Mouse (Mus musculus) thymus, adult 2 months (tissue): ENCODE results near the gene Tspyl3. TPM values are rescaled to one million over a fixed set of nuclear protein-coding genes. Genes with fewer than 3 reads are reported as not detected.

Experiments
- DNase-seq: peaks from one replicate; pipeline ENCODE4 v3.0.0; 2021
- H3K27ac ChIP-seq: fragments of 200-500 bp; 2 replicates; pipeline ENCODE4 v1.5.1; 2012; ENCODE audit warnings: low read length, control low read depth; ENCODE audit not compliant: control insufficient read depth, insufficient read depth
- H3K27me3 ChIP-seq: fragments of 200-500 bp; 2 replicates; pipeline ENCODE4 v1.6.1; 2012; ENCODE audit warnings: mild to moderate bottlenecking, low read length, moderate library complexity, mixed read lengths; ENCODE audit not compliant: control insufficient read depth, insufficient read depth
- H3K36me3 ChIP-seq: fragments of 200-500 bp; 2 replicates; pipeline ENCODE4 v1.6.1; 2012; ENCODE audit warnings: mild to moderate bottlenecking, low read length, moderate library complexity; ENCODE audit not compliant: control insufficient read depth, insufficient read depth
- H3K4me1 ChIP-seq: fragments of 200-500 bp; replicated peaks from 2 replicates; pipeline ENCODE4 v1.6.1; 2012; ENCODE audit warnings: low read length; ENCODE audit not compliant: control insufficient read depth, insufficient read depth
- H3K4me3 ChIP-seq: fragments of 200-500 bp; 2 replicates; pipeline ENCODE4 v1.5.1; 2012; ENCODE audit warnings: mild to moderate bottlenecking, low read length, control low read depth, moderate library complexity; ENCODE audit not compliant: control insufficient read depth, insufficient read depth
- CTCF ChIP-seq: fragments of 200-500 bp; IDR thresholded peaks from 2 replicates; pipeline ENCODE4 v1.5.1; 2012; ENCODE audit warnings: mild to moderate bottlenecking, control low read depth, low read length, moderate library complexity, borderline replicate concordance; ENCODE audit not compliant: control insufficient read depth, poor library complexity, insufficient read depth; ENCODE audit errors: extremely low read depth
- POLR2A ChIP-seq: fragments of 200-500 bp; IDR thresholded peaks from 2 replicates; pipeline ENCODE4 v1.6.1; 2012; ENCODE audit warnings: mild to moderate bottlenecking, low read length, control low read depth, moderate library complexity; ENCODE audit not compliant: control insufficient read depth, poor library complexity, insufficient read depth; ENCODE audit errors: extremely low read depth
- WGBS: fragments of 180-500 bp; shearing (Covaris S2); methylation state at CpG from one replicate; pipeline ENCODE4 v1.1.7; 2018; 5-methylcytosine and 5-hydroxymethylcytosine counted together
- polyA plus RNA-seq: library from polyadenylated mRNA; depleted of rRNA; stranded (reverse); fragments of >200 nt; gene quantifications from 2 replicates; pipeline ENCODE4 v1.2.3, GENCODE M21; 2012

Tspyl3 gene
- polyA plus RNA-seq, 1 experiment = 45.4 TPM

DNA sequence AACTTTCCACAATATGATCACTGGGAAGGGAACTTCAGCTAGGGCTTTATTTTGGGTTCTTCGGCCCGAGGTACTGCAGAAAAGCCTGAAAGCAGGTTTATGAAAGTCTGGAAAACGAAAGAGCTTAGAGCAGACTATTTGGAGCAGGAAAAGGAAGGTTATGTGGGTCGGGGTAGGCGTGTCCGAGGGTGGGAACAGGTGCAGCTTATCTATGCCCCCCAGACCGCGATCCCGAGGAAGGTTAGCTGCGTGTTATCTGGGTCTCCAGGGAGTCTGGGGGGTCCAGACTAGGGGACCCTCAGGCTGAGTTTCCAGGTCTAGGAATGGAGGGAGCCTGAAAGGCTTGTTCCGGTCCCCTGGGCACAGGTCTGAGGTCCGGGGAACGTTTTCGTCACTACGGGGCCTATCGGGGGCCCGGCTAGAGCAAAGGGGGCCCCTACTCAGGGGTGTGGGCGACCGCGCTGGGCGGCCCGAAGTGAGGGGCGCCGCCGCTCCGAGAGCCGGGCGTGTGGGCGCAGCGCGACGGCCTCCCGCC lies 15.5 kb upstream of the Tspyl3 start:
- H3K27ac ChIP-seq = peak overlapping the region; percentile 52
- peak; percentile 64 for DNase-seq
- WGBS = 1% methylated on average over 33 of the region's 33 CpGs

DNA sequence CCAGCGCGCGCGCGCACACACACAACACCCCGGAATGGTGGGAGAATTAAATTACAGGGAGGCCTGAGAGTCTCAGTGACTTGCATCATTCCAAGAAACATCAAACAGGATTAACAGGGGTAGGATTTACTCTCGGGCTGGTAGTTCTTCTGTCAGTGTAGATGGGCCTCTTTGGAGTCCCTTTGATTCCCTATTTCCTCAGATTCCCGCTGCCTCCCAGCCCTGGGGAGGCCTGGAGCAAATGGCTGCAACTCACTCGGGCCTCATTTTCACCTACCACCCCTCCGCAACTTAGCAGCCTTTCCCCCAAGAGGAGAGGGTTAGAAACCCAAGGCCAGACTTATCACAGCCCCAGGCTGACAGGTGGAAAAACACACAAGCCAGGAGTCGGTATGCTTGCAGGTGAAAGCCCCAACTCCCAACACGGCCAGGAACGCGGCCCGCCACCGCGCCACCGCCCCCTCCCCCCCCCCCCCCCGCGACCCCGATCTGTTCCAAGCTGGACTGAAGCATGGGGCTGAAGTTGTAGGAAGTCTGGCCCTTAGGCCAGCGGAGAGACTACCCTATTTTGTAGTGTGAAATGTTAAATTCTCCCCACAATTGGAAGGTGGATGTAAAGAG lies 14.7 kb upstream of the Tspyl3 start:
- H3K27me3 ChIP-seq = no peaks in the 10 kb centered on the region
- TF ChIP-seq CTCF (no peak), POLR2A (no peak)
- no peak overlapping the region; the same call in 1 of the 2 replicates for H3K27ac ChIP-seq
- peak overlapping the region; percentile 39 for H3K4me3 ChIP-seq
- DNase-seq = no peak
- WGBS = 25% methylated on average over 22 of the region's 22 CpGs
- H3K36me3 ChIP-seq = peaks cover 11% of the 10 kb centered on the region
- H3K4me1 ChIP-seq = peaks cover 11% of the 10 kb centered on the region

More for the DNA sequence above, 15.5 kb upstream of the Tspyl3 start:
- H3K4me1 ChIP-seq = peaks cover 11% of the 10 kb centered on the region
- no peaks in the 10 kb centered on the region for H3K27me3 ChIP-seq
- TF ChIP-seq CTCF (no peak), POLR2A (no peak)
- peak overlapping the region; percentile 68 for H3K4me3 ChIP-seq
- peaks cover 3% of the 10 kb centered on the region for H3K36me3 ChIP-seq

- peaks cover 11% of the 10 kb centered on the region for H3K4me1 ChIP-seq
- no peaks in the 10 kb centered on the region for H3K27me3 ChIP-seq
- 75% methylated on average over 7 of the region's 7 CpGs for WGBS
- DNase-seq = no peak
- H3K27ac ChIP-seq = no peak overlapping the region
- no peak for TF ChIP-seq CTCF
- no peak for TF ChIP-seq POLR2A
- peak overlapping the region; percentile 39; the same call in 1 of the 2 replicates for H3K4me3 ChIP-seq
- H3K36me3 ChIP-seq = peaks cover 19% of the 10 kb centered on the region
These were observed 14.0 kb upstream of the Tspyl3 start for GRCm38 (mm10) chr2:153239021-153239859.

DNA sequence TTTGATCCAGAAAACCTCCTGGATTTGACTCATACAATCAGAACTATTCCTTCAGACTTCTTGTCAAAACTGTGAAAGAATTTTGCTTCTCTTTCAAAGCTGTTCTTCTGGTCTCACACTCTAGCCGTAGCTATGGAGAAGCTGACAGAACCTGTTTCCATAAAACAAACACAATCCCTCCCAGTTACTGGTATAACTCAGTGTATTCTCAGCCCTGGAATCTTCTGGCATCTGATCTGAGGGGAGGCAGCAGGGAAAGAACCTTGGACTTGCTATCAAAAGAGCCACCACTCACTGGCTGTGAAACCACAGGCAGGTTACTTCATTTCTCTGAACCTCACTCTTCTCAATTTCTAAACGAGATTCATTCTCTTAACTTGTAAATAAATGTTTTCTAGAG lies 13.2 kb upstream of the Tspyl3 start:
- no peak overlapping the region for H3K27ac ChIP-seq
- WGBS = 61% methylated on average over 2 of the region's 2 CpGs

GRCm38 (mm10) chr2:153237891-153238290 lies 12.7 kb upstream of the Tspyl3 start:
- peaks cover 32% of the 10 kb centered on the region for H3K36me3 ChIP-seq
- no peak for DNase-seq
- no peak for TF ChIP-seq POLR2A
- no peak for TF ChIP-seq CTCF
- H3K4me3 ChIP-seq = no peak overlapping the region
- WGBS = 87% methylated on average over 4 of the region's 4 CpGs
- H3K27ac ChIP-seq = no peak overlapping the region
- H3K4me1 ChIP-seq = peaks cover 8% of the 10 kb centered on the region
- no peaks in the 10 kb centered on the region for H3K27me3 ChIP-seq

More for the DNA sequence above, 13.2 kb upstream of the Tspyl3 start:
- H3K36me3 ChIP-seq = peaks cover 27% of the 10 kb centered on the region
- H3K4me1 ChIP-seq = peaks cover 9% of the 10 kb centered on the region
- H3K4me3 ChIP-seq = no peak overlapping the region
- no peaks in the 10 kb centered on the region for H3K27me3 ChIP-seq
- no peak for TF ChIP-seq CTCF
- no peak for TF ChIP-seq POLR2A
- no peak for DNase-seq

DNA sequence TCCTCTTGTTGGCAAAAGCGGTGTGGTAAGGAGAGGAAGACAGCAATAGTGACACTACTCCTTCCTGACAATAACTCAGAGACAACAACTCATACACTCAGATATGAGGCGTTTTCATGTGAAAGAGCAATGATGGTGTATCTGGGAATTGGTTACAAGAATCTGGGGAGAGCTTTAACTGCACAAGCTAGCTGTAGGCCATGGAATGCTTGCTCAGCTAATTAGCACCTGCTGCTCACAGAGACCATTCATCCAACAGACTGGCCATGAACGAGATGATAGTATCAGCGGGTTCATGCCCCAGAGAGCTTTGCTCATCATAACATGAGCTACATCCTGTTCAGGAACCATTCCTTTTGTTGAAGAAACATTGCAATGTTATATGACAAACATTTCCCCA lies 12.0 kb upstream of the Tspyl3 start:
- no peak for TF ChIP-seq POLR2A
- TF ChIP-seq CTCF = no peak
- H3K36me3 ChIP-seq = peaks cover 39% of the 10 kb centered on the region
- WGBS = 88% methylated on average over 4 of the region's 4 CpGs
- no peak overlapping the region for H3K4me3 ChIP-seq
- H3K4me1 ChIP-seq = peaks cover 7% of the 10 kb centered on the region
- no peaks in the 10 kb centered on the region for H3K27me3 ChIP-seq
- no peak overlapping the region for H3K27ac ChIP-seq
- DNase-seq = no peak

DNA sequence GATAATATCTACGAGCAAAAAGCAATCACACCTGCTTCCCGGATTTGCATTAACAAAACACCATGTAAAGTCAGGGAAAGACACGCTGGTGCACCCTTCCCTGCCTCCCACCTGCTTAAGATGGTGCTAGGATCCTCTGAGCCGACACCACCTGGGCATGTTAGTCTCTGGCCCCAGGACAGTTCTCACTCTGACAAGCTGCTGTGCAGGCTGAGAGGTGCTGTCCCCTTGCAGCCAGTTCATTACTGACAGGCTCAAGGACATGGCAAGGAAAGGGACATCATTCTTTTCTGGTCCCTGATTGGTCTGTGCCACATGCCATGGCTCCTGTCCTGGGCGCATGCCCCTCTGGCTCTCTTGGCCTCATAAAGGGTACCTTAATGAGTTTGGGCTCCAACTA lies 3.3 kb upstream of the Tspyl3 start:
- no peak for TF ChIP-seq CTCF
- TF ChIP-seq POLR2A = no peak
- no peak for DNase-seq
- peaks cover 39% of the 10 kb centered on the region for H3K36me3 ChIP-seq
- WGBS = 89% methylated on average over 5 of the region's 5 CpGs
- H3K27ac ChIP-seq = no peak overlapping the region
- peaks cover 9% of the 10 kb centered on the region for H3K4me1 ChIP-seq
- H3K27me3 ChIP-seq = no peaks in the 10 kb centered on the region
- no peak overlapping the region for H3K4me3 ChIP-seq
